Mouse (Mus musculus): ENCODE data around the gene Metap2. TPM values are rescaled to one million over a fixed set of nuclear protein-coding genes. Genes with fewer than 3 reads are reported as not detected.

Gene Metap2
- total RNA-seq, 1 experiment: 206 TPM

DNA sequence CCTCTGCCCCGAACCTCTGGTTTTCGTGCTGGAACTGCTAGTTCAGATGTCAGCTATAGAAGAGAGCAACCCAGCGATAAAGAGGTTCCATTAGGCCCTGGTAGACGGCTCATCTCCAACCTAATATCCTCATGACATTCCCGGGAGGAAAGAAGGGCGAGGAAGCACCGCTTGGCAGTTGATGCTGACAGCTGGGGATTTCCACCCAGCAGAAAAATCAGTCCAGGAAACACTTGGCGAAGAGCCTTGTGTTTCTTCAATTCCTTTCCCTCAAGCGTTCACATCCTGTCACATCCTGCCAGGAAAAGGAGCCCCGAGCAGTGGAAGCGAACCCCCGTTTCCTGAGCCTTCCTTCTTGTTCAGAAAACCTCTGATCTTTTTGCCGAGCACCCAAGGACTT is 22.3 kb upstream of the Metap2 start:
- H3K4me3 ChIP-seq (ENCODE audit: insufficient read depth in 1 of 2, low read depth in 1 of 2, low read length in 2 of 2, poor library complexity in 1 of 2, severe bottlenecking in 1 of 2): no peak overlapping the region
- TF ChIP-seq MAFK (IDR thresholded peaks at IDR 0.05; ENCODE audit: insufficient read depth, low read depth, low read length) (no peak), HCFC1 (IDR thresholded peaks at IDR 0.05; ENCODE audit: borderline replicate concordance, insufficient read depth, low read length) (no peak), ZNF384 (IDR thresholded peaks at IDR 0.05; ENCODE audit: low read depth, low read length) (no peak), CHD2 (IDR thresholded peaks at IDR 0.05; ENCODE audit: low read depth, low read length) (no peak), ZC3H11A (IDR thresholded peaks at IDR 0.05; ENCODE audit: borderline replicate concordance, low read depth, low read length) (no peak)
- no peak overlapping the region for H3K27ac ChIP-seq (ENCODE audit: insufficient read depth, low read depth, low read length, poor library complexity, severe bottlenecking)
- H3K9ac ChIP-seq (ENCODE audit: insufficient read depth, low read depth, low read length, poor library complexity, severe bottlenecking): no peak overlapping the region
- peaks cover 0 to 5% of the 10 kb centered on the region in 2 experiments; a peak in 1 of 4 replicates for H3K4me1 ChIP-seq (ENCODE audit: control insufficient read depth in 2 of 2, insufficient read depth in 2 of 2, low read length in 2 of 2, poor library complexity in 1 of 2)
- no peaks in the 10 kb centered on the region for H3K9me3 ChIP-seq (ENCODE audit: control insufficient read depth, insufficient read depth, low read depth, low read length)
- no peaks in the 10 kb centered on the region for H3K36me3 ChIP-seq (ENCODE audit: control insufficient read depth, insufficient read depth, low read length, poor library complexity, severe bottlenecking)
- no peak for DNase-seq (ENCODE audit: low read depth, low spot score)
- in situ Hi-C loops (cut with MboI; ENCODE audit: low sequenced_read_pairs in 2 of 2, unreplicated experiment in 2 of 2): no loop called here

DNA sequence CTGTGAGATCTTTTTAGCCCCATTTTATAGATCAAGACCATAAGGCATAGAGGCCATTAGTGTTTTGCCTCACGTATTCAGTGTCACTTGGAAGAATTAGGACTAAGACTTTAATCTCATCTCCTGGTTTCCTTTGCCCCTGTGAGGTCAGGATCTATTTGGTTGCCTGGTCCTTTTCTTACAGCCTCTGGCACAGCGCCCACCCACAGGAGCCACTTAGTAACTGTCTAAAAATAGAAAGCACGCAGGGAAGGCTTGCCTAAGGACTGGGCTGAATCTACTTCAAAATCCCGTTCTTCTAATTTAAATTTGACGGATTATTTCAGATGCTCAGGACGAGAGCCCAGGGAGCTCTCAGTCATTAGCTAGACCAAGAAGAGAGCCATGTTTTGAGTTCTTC is 21.8 kb upstream of the Metap2 start:
- TF ChIP-seq MAFK (IDR thresholded peaks at IDR 0.05; ENCODE audit: insufficient read depth, low read depth, low read length) (no peak), CHD2 (IDR thresholded peaks at IDR 0.05; ENCODE audit: low read depth, low read length) (no peak), ZNF384 (IDR thresholded peaks at IDR 0.05; ENCODE audit: low read depth, low read length) (no peak), ZC3H11A (IDR thresholded peaks at IDR 0.05; ENCODE audit: borderline replicate concordance, low read depth, low read length) (no peak), HCFC1 (IDR thresholded peaks at IDR 0.05; ENCODE audit: borderline replicate concordance, insufficient read depth, low read length) (no peak)
- DNase-seq (ENCODE audit: low read depth, low spot score): no peak
- no peak overlapping the region for H3K4me3 ChIP-seq (ENCODE audit: insufficient read depth in 1 of 2, low read depth in 1 of 2, low read length in 2 of 2, poor library complexity in 1 of 2, severe bottlenecking in 1 of 2)
- no peaks in the 10 kb centered on the region for H3K9me3 ChIP-seq (ENCODE audit: control insufficient read depth, insufficient read depth, low read depth, low read length)
- H3K36me3 ChIP-seq (ENCODE audit: control insufficient read depth, insufficient read depth, low read length, poor library complexity, severe bottlenecking): no peaks in the 10 kb centered on the region
- no peak overlapping the region for H3K9ac ChIP-seq (ENCODE audit: insufficient read depth, low read depth, low read length, poor library complexity, severe bottlenecking)
- peaks cover 0 to 5% of the 10 kb centered on the region in 2 experiments; a peak in 1 of 4 replicates for H3K4me1 ChIP-seq (ENCODE audit: control insufficient read depth in 2 of 2, insufficient read depth in 2 of 2, low read length in 2 of 2, poor library complexity in 1 of 2)
- in situ Hi-C loops (cut with MboI; ENCODE audit: low sequenced_read_pairs in 2 of 2, unreplicated experiment in 2 of 2): no loop called here
- H3K27ac ChIP-seq (ENCODE audit: insufficient read depth, low read depth, low read length, poor library complexity, severe bottlenecking): no peak overlapping the region

DNA sequence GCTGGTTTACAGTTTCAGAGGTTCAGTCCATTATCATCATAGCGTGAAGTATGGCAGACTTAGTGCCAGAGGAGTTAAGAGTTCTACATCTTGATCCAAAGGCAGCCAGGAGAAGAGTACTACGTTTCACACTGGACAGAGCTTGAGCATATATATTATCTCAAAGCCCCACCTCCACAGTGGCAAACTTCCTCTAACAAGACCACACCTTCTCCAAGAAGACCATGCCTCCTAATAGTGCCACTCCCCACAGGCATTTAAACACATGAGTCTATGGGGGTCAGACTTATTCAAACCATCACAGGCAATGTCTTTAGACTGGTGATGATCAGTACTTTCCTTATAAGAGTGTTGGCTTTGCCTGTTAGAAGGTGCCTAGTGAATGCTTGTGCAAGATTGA is 21.2 kb upstream of the Metap2 start:
- no peak for TF ChIP-seq ZC3H11A (IDR thresholded peaks at IDR 0.05; ENCODE audit: borderline replicate concordance, low read depth, low read length)
- in situ Hi-C loops (cut with MboI; ENCODE audit: low sequenced_read_pairs in 2 of 2, unreplicated experiment in 2 of 2): no loop called here
- DNase-seq (ENCODE audit: low read depth, low spot score): no peak
- H3K27ac ChIP-seq (ENCODE audit: insufficient read depth, low read depth, low read length, poor library complexity, severe bottlenecking): no peak overlapping the region
- no peak overlapping the region for H3K4me3 ChIP-seq (ENCODE audit: insufficient read depth in 1 of 2, low read depth in 1 of 2, low read length in 2 of 2, poor library complexity in 1 of 2, severe bottlenecking in 1 of 2)
- no peaks in the 10 kb centered on the region for H3K9me3 ChIP-seq (ENCODE audit: control insufficient read depth, insufficient read depth, low read depth, low read length)
- peaks cover 0 to 5% of the 10 kb centered on the region in 2 experiments; a peak in 1 of 4 replicates for H3K4me1 ChIP-seq (ENCODE audit: control insufficient read depth in 2 of 2, insufficient read depth in 2 of 2, low read length in 2 of 2, poor library complexity in 1 of 2)
- H3K9ac ChIP-seq (ENCODE audit: insufficient read depth, low read depth, low read length, poor library complexity, severe bottlenecking): no peak overlapping the region
- H3K36me3 ChIP-seq (ENCODE audit: control insufficient read depth, insufficient read depth, low read length, poor library complexity, severe bottlenecking): no peaks in the 10 kb centered on the region

DNA sequence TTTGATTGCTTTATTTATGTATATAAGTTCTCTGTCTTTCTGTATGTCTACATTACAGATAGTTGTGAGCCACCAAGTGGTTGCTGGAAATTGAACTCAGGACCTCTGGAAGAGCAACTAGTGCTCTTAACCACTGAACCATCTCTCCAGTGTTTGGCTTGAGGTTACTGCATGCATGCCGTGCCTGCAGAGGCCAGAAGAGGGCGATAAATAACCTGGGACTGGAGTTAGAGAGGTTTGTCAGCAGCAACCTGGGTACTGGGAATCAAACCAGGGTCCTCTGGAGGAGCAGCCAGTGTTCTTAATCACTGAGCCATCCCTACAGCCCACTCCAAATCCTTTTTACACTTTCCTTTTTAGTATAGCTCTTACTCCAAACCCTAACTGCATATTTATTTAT is 19.9 kb upstream of the Metap2 start:
- TF ChIP-seq ZNF384 (IDR thresholded peaks at IDR 0.05; ENCODE audit: low read depth, low read length) (no peak), CHD2 (IDR thresholded peaks at IDR 0.05; ENCODE audit: low read depth, low read length) (no peak), ZC3H11A (IDR thresholded peaks at IDR 0.05; ENCODE audit: borderline replicate concordance, low read depth, low read length) (no peak), MAFK (IDR thresholded peaks at IDR 0.05; ENCODE audit: insufficient read depth, low read depth, low read length) (no peak), HCFC1 (IDR thresholded peaks at IDR 0.05; ENCODE audit: borderline replicate concordance, insufficient read depth, low read length) (no peak)

More for the DNA sequence above, 19.9 kb upstream of the Metap2 start:
- DNase-seq (ENCODE audit: low read depth, low spot score): no peak
- in situ Hi-C loops (cut with MboI; ENCODE audit: low sequenced_read_pairs in 2 of 2, unreplicated experiment in 2 of 2): no loop called here
- H3K4me1 ChIP-seq (ENCODE audit: control insufficient read depth in 2 of 2, insufficient read depth in 2 of 2, low read length in 2 of 2, poor library complexity in 1 of 2): peaks cover 0 to 5% of the 10 kb centered on the region in 2 experiments; a peak in 1 of 4 replicates
- H3K9ac ChIP-seq (ENCODE audit: insufficient read depth, low read depth, low read length, poor library complexity, severe bottlenecking): no peak overlapping the region
- H3K4me3 ChIP-seq (ENCODE audit: insufficient read depth in 1 of 2, low read depth in 1 of 2, low read length in 2 of 2, poor library complexity in 1 of 2, severe bottlenecking in 1 of 2): no peak overlapping the region
- no peak overlapping the region for H3K27ac ChIP-seq (ENCODE audit: insufficient read depth, low read depth, low read length, poor library complexity, severe bottlenecking)
- no peaks in the 10 kb centered on the region for H3K9me3 ChIP-seq (ENCODE audit: control insufficient read depth, insufficient read depth, low read depth, low read length)
- H3K36me3 ChIP-seq (ENCODE audit: control insufficient read depth, insufficient read depth, low read length, poor library complexity, severe bottlenecking): no peaks in the 10 kb centered on the region

Measured in ES-E14 (cell line).